Mouse (Mus musculus): ENCODE data around the gene Prdx1. TPM values are rescaled to one million over a fixed set of nuclear protein-coding genes. Genes with fewer than 3 reads are reported as not detected.

The Prdx1 gene
- polyA plus RNA-seq, 2 experiments, result 234 to 916 TPM

DNA sequence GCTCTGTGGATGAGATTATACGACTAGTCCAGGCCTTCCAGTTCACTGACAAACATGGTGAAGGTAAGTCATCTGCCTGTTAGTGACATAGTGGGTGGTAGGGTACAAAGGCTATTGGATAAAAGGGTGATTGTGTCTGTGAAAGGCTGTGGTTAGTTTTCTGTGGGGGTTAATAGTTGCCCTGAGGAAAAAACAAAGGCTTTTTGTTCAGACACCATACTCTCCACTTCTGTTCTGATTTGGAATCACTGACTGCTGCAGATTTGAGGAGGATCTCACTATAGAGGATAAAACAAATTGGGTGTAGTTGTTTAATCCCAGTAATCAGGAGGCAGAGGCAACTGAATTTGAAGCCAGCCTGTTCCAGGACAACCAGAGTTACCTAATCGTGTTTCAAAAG is 8.4 kb downstream of the Prdx1 start:
- no peak overlapping the region for H3K4me3 ChIP-seq (ENCODE audit: insufficient read depth in 1 of 2, low read depth in 2 of 2, low read length in 2 of 2)
- H3K9ac ChIP-seq (replicated peaks), result no peak overlapping the region
- H3K4me1 ChIP-seq (replicated peaks; ENCODE audit: control insufficient read depth in 2 of 2, insufficient read depth in 2 of 2, low read length in 1 of 2), result no peaks in the 10 kb centered on the region
- no peak overlapping the region for H3K27ac ChIP-seq
- no peaks in the 10 kb centered on the region for H3K27me3 ChIP-seq (ENCODE audit: control insufficient read depth, insufficient read depth, low read length)
- H3K9me3 ChIP-seq (ENCODE audit: control insufficient read depth, low read length), result no peaks in the 10 kb centered on the region
- no peak for TF ChIP-seq EP300 (IDR thresholded peaks at IDR 0.05; ENCODE audit: low read depth)
- TF ChIP-seq CTCF (IDR thresholded peaks at IDR 0.05; ENCODE audit: low read depth), result no peak
- ATAC-seq (ENCODE audit: insufficient read depth), result no peak
- H3K4me2 ChIP-seq (ENCODE audit: low read depth), result no peak overlapping the region
- WGBS (ENCODE audit: insufficient replicate concordance), result 68% methylated on average over 2 of the region's 2 CpGs
- peaks cover 54% of the 10 kb centered on the region for H3K36me3 ChIP-seq (replicated peaks; ENCODE audit: control insufficient read depth, insufficient read depth, low read depth)
- no peak for DNase-seq (ENCODE audit: low read depth in 3 of 3, low spot score in 3 of 3)

DNA sequence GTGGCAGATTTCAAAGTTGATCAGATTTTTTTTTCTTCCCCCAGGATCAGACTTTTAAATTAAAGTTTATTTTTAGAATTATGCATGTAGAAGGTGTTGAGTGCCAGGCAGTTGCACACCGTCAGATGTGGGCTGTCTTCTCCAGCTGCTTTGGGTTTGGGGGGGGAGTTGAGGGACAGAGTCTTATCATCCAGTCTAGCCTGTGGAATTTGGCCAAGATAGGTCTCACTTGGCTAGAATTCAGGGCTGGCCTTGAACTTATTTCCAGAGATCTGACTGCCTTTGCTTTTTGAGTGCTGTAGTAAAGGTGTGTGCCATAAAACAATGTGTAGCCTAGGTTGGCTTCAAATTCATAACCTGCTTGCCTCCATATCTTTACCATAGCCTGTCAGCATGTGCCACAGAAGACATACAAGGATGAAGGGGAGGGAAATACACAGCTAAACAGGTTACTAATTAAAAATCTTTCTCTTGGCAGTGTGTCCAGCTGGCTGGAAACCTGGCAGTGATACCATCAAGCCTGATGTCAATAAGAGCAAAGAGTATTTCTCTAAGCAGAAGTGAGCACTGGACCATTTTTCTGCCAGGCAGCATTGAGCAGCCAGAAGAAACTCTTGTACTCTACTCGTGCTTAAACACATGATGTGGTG is 13.5 kb downstream of the Prdx1 start:
- TF ChIP-seq CTCF (IDR thresholded peaks at IDR 0.05; ENCODE audit: low read depth) (no peak), EP300 (IDR thresholded peaks at IDR 0.05; ENCODE audit: low read depth) (no peak)
- peaks cover 33% of the 10 kb centered on the region for H3K36me3 ChIP-seq (replicated peaks; ENCODE audit: control insufficient read depth, insufficient read depth, low read depth)
- ATAC-seq (ENCODE audit: insufficient read depth), result no peak

DNA sequence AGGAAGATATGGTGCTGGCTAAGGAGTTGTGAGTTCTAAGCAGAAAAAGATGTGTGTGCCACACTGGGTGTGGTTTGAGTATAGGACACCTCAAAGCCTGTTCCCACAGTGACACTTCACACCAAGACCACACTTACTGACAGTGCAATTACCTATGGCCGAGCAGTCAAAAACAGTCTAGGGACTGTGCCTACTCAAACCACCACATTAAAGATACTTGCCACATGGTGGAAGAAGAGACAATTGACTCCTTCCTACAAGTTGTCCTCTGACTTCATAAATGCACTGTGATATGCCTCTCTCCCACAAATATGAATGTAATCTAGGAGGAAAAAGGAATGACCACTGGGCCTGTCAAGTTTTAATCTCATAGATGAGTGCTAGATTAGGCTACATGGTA is 15.6 kb downstream of the Prdx1 start:
- Histone ChIP-seq H3K27ac (no peak overlapping the region), H3K36me3 (replicated peaks; ENCODE audit: control insufficient read depth, insufficient read depth, low read depth) (peaks cover 17% of the 10 kb centered on the region), H3K9me3 (ENCODE audit: control insufficient read depth, low read length) (no peaks in the 10 kb centered on the region), H3K4me1 (replicated peaks; ENCODE audit: control insufficient read depth in 2 of 2, insufficient read depth in 2 of 2, low read length in 1 of 2) (no peaks in the 10 kb centered on the region), H3K4me3 (ENCODE audit: insufficient read depth in 1 of 2, low read depth in 2 of 2, low read length in 2 of 2) (no peak overlapping the region), H3K27me3 (ENCODE audit: control insufficient read depth, insufficient read depth, low read length) (no peaks in the 10 kb centered on the region), H3K9ac (replicated peaks) (no peak overlapping the region), H3K4me2 (ENCODE audit: low read depth) (no peak overlapping the region)
- DNase-seq (ENCODE audit: low read depth in 3 of 3, low spot score in 3 of 3) (no peak), ATAC-seq (ENCODE audit: insufficient read depth) (no peak)
- TF ChIP-seq EP300 (IDR thresholded peaks at IDR 0.05; ENCODE audit: low read depth) (no peak), CTCF (IDR thresholded peaks at IDR 0.05; ENCODE audit: low read depth) (no peak)
- WGBS (ENCODE audit: insufficient replicate concordance), result 58% methylated on average over 1 of the region's 1 CpGs

More for the DNA sequence above, 13.5 kb downstream of the Prdx1 start:
- no peaks in the 10 kb centered on the region for H3K4me1 ChIP-seq (replicated peaks; ENCODE audit: control insufficient read depth in 2 of 2, insufficient read depth in 2 of 2, low read length in 1 of 2)
- no peaks in the 10 kb centered on the region for H3K9me3 ChIP-seq (ENCODE audit: control insufficient read depth, low read length)
- WGBS (ENCODE audit: insufficient replicate concordance), result 30% methylated on average over 2 of the region's 2 CpGs
- H3K27ac ChIP-seq, result no peak overlapping the region
- no peak overlapping the region for H3K4me3 ChIP-seq (ENCODE audit: insufficient read depth in 1 of 2, low read depth in 2 of 2, low read length in 2 of 2)
- DNase-seq (ENCODE audit: low read depth in 3 of 3, low spot score in 3 of 3), result no peak
- H3K27me3 ChIP-seq (ENCODE audit: control insufficient read depth, insufficient read depth, low read length), result no peaks in the 10 kb centered on the region
- no peak overlapping the region for H3K9ac ChIP-seq (replicated peaks)
- H3K4me2 ChIP-seq (ENCODE audit: low read depth), result no peak overlapping the region

DNA sequence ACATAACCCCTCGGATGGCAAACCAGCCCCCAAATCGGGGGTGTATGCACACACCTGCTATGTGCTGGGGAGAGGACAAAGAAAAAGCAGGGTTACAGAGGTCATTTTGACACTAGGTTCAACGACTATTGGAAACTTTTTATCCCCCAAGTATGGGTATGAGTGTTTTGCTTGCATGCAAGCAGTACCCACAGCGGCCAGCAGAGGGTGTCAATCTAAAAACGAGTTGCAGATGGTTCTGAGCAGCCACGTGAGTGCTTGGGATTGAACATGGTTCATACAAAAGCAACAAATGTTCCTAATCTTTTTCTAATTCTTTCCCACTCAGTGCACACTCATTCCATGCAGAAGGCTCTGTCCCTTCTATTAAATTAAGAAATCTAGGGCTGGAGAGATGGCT is 18.5 kb downstream of the Prdx1 start:
- peaks cover 5% of the 10 kb centered on the region for H3K36me3 ChIP-seq (replicated peaks; ENCODE audit: control insufficient read depth, insufficient read depth, low read depth)
- H3K27ac ChIP-seq, result no peak overlapping the region
- H3K4me1 ChIP-seq (replicated peaks; ENCODE audit: control insufficient read depth in 2 of 2, insufficient read depth in 2 of 2, low read length in 1 of 2), result peaks cover 0 to 2% of the 10 kb centered on the region in 2 experiments; a peak in 2 of 4 replicates
- no peak overlapping the region for H3K9ac ChIP-seq (replicated peaks)
- no peaks in the 10 kb centered on the region for H3K9me3 ChIP-seq (ENCODE audit: control insufficient read depth, low read length)
- peak; percentile 89 for TF ChIP-seq CTCF (IDR thresholded peaks at IDR 0.05; ENCODE audit: low read depth)
- no peak for TF ChIP-seq EP300 (IDR thresholded peaks at IDR 0.05; ENCODE audit: low read depth)
- DNase-seq (ENCODE audit: low read depth in 3 of 3, low spot score in 3 of 3) (peak in 2 of 3 experiments; percentile 55 to 58), ATAC-seq (ENCODE audit: insufficient read depth) (no peak)
- no peak overlapping the region for H3K4me2 ChIP-seq (ENCODE audit: low read depth)
- no peak overlapping the region for H3K4me3 ChIP-seq (ENCODE audit: insufficient read depth in 1 of 2, low read depth in 2 of 2, low read length in 2 of 2)
- H3K27me3 ChIP-seq (ENCODE audit: control insufficient read depth, insufficient read depth, low read length), result no peaks in the 10 kb centered on the region
- WGBS (ENCODE audit: insufficient replicate concordance), result 26% methylated on average over 6 of the region's 6 CpGs

DNA sequence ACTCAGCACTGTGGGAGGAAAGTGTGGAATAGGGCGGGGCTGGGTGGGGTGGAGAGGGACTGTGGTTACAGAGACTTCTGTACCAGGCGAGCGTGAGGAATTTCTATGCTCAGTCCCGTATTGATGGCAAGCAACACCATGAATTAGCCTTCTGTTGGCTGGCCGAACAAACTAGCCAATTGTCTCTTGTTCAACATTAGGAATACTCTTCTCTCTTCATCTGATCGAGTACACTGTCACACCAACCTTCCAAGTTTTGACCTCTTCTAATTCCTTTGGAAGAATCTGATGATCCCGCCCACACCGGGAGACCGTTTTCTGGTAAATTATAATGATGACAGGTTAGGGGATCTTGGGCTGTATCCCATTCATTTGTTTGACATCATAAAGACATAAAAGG is 22.3 kb downstream of the Prdx1 start:
- Histone ChIP-seq H3K27me3 (ENCODE audit: control insufficient read depth, insufficient read depth, low read length) (no peaks in the 10 kb centered on the region), H3K9ac (replicated peaks) (peak overlapping the region; percentile 71), H3K27ac (no peak overlapping the region), H3K4me2 (ENCODE audit: low read depth) (peak overlapping the region; percentile 84), H3K9me3 (ENCODE audit: control insufficient read depth, low read length) (no peaks in the 10 kb centered on the region), H3K4me1 (replicated peaks; ENCODE audit: control insufficient read depth in 2 of 2, insufficient read depth in 2 of 2, low read length in 1 of 2) (peaks cover 5 to 6% of the 10 kb centered on the region in 2 experiments; a peak in 3 of 4 replicates), H3K4me3 (ENCODE audit: insufficient read depth in 1 of 2, low read depth in 2 of 2, low read length in 2 of 2) (peak overlapping the region; percentile 70 to 94), H3K36me3 (replicated peaks; ENCODE audit: control insufficient read depth, insufficient read depth, low read depth) (no peaks in the 10 kb centered on the region; the same call in 1 of the 2 replicates)
- TF ChIP-seq CTCF (IDR thresholded peaks at IDR 0.05; ENCODE audit: low read depth) (no peak), EP300 (IDR thresholded peaks at IDR 0.05; ENCODE audit: low read depth) (no peak)
- DNase-seq (ENCODE audit: low read depth in 3 of 3, low spot score in 3 of 3) (no peak), ATAC-seq (ENCODE audit: insufficient read depth) (no peak)
- WGBS (ENCODE audit: insufficient replicate concordance), result 6% methylated on average over 9 of the region's 9 CpGs
